Mouse (Mus musculus): ENCODE results near the gene Cmip.

DNA sequence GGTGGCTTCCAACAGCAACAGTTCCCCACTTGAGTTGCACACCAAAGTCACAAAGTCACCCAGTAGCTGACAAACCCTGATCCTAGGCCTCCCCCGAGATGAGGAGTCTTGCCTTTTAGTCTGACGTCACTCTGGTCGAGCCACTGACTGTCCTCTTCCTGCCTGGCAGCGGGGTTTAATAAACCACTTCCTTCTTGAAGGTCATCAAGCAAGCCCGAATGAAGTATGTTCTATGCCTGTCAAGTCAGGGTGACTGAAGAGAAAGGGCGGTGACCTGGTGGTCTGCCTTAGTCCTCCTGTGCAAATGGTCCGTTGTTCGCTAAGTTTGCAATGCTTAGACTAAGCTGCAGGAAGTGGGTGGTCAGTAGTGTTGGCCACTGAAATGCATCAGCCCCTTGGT lies 31.1 kb downstream of the Cmip start:
- TF ChIP-seq CTCF (IDR thresholded peaks at IDR 0.05; ENCODE audit: insufficient read depth, low read length): no peak
- TF ChIP-seq POLR2A (IDR thresholded peaks at IDR 0.05; ENCODE audit: borderline replicate concordance, extremely low read depth, low read depth, low read length): no peak
